Mouse (Mus musculus): Measurements from ENCODE around the gene Sept9. TPM values are rescaled to one million over a fixed set of nuclear protein-coding genes. Genes with fewer than 3 reads are reported as not detected.

Sept9 gene
- polyA plus RNA-seq, 1 experiment from 2014 or later, result 220 TPM

GRCm38 (mm10) chr11:117403073-117403472, 203.6 kb downstream of the Sept9 start:
- no peak for DNase-seq (ENCODE audit: low spot score)

- no peak for DNase-seq (ENCODE audit: low spot score)
These were observed 204.3 kb downstream of the Sept9 start for GRCm38 (mm10) chr11:117403781-117404180.

GRCm38 (mm10) chr11:117406711-117407110, 207.2 kb downstream of the Sept9 start:
- DNase-seq (ENCODE audit: low spot score), result no peak

GRCm38 (mm10) chr11:117407196-117407595, 207.7 kb downstream of the Sept9 start:
- DNase-seq (ENCODE audit: low spot score), result no peak

- no peak for DNase-seq (ENCODE audit: low spot score)
These were observed 208.4 kb downstream of the Sept9 start for GRCm38 (mm10) chr11:117407651-117408441.

- DNase-seq (ENCODE audit: low spot score), result no peak
These were observed 209.1 kb downstream of the Sept9 start for GRCm38 (mm10) chr11:117408442-117409031.

- DNase-seq (ENCODE audit: low spot score), result no peak
These were observed 209.9 kb downstream of the Sept9 start for GRCm38 (mm10) chr11:117409331-117409730.

GRCm38 (mm10) chr11:117410059-117410458, 210.6 kb downstream of the Sept9 start:
- no peak for DNase-seq (ENCODE audit: low spot score)

- no peak for DNase-seq (ENCODE audit: low spot score)
These were observed 212.2 kb downstream of the Sept9 start for GRCm38 (mm10) chr11:117411663-117412062.

Other genes with a start within 250 kb of the Sept9 start
- 35.9 and 37.7 TPM in 2 replicates for gene Sec14l1, start 84.5 kb upstream of the Sept9 start, polyA plus RNA-seq (2015; fragmentation: Nextera tagmentation; extraction: Ambion mirVana)